Mouse (Mus musculus) limb, embryonic 14.5 days (tissue): ENCODE data around the gene Lrrc75b. TPM values are rescaled to one million over a fixed set of nuclear protein-coding genes. Genes with fewer than 3 reads are reported as not detected.

Source experiments
- ATAC-seq: fragments of 200-750 bp; cut with Nextera tagmentation; 2 replicates; pipeline ENCODE4 v1.8.0; 2017; ENCODE audit warnings: low read depth, moderate number of reproducible peaks, moderate TSS enrichment; ENCODE audit not compliant: low FRiP score
- DNase-seq: peaks from one replicate; pipeline ENCODE4 v3.0.0-alpha.2; 2015; ENCODE audit warnings: low spot score
- H3K27ac ChIP-seq: fragments of 300-500 bp; sonication (generic); replicated peaks from 2 replicates; pipeline ENCODE4 v1.5.1; 2014; ENCODE audit warnings: low read depth, mild to moderate bottlenecking, low read length, moderate library complexity, mixed read lengths
- H3K27me3 ChIP-seq: fragments of 300-500 bp; sonication (generic); 2 replicates; pipeline ENCODE4 v1.6.1; 2014; ENCODE audit warnings: low read length, mixed read lengths; ENCODE audit not compliant: control insufficient read depth, insufficient read depth
- H3K36me3 ChIP-seq: fragments of 300-500 bp; sonication (generic); 2 replicates; pipeline ENCODE4 v1.6.1; 2014; ENCODE audit warnings: mild to moderate bottlenecking, low read length, moderate library complexity, mixed read lengths; ENCODE audit not compliant: control insufficient read depth, insufficient read depth
- H3K4me1 ChIP-seq: fragments of 300-500 bp; sonication (generic); 2 replicates; pipeline ENCODE4 v1.6.1; 2014; ENCODE audit warnings: antibody characterized with exemption, low read length, mixed read lengths; ENCODE audit not compliant: control insufficient read depth, insufficient read depth
- H3K4me2 ChIP-seq: fragments of 300-500 bp; sonication (generic); replicated peaks from 2 replicates; pipeline ENCODE4 v1.6.1; 2014; ENCODE audit warnings: low read depth, mild to moderate bottlenecking, low read length, moderate library complexity; ENCODE audit not compliant: severe bottlenecking
- H3K4me3 ChIP-seq: fragments of 300-500 bp; sonication (generic); replicated peaks from 2 replicates; pipeline ENCODE4 v1.5.1; 2014; ENCODE audit warnings: low read length
- H3K9ac ChIP-seq: fragments of 300-500 bp; sonication (generic); 2 replicates; pipeline ENCODE4 v1.6.1; 2014; ENCODE audit warnings: mild to moderate bottlenecking, low read depth, low read length, moderate library complexity; ENCODE audit not compliant: severe bottlenecking
- H3K9me3 ChIP-seq: fragments of 300-500 bp; sonication (generic); 2 replicates; pipeline ENCODE4 v1.6.1; 2016; ENCODE audit warnings: low read length; ENCODE audit not compliant: control insufficient read depth
- POLR2A ChIP-seq: fragments of 200-500 bp; IDR thresholded peaks from 2 replicates; pipeline ENCODE4 v1.8.0; 2012; ENCODE audit warnings: inconsistent platforms, mild to moderate bottlenecking, moderate library complexity, borderline replicate concordance; ENCODE audit not compliant: insufficient read depth, insufficient read length; ENCODE audit errors: extremely low read depth
- WGBS: fragments of 180-500 bp; shearing (Covaris S2); extraction: QIAGEN DNeasy Blood & Tissue Kit; methylation state at CpG from one replicate; pipeline ENCODE4 v1.1.7; 2014; 5-methylcytosine and 5-hydroxymethylcytosine counted together
- polyA plus RNA-seq, 2 experiments: library from polyadenylated mRNA; depleted of rRNA in 1 of 2; stranded (reverse) in 1 of 2; unstranded in 1 of 2; fragments of >200 nt; fragmentation: Nextera tagmentation in 1 of 2; extraction: Ambion mirVana in 1 of 2; gene quantifications; 2 replicates each; pipeline versions ENCODE4 v1.2.1 to v1.2.3; 2012 to 2014

The Lrrc75b gene
- polyA plus RNA-seq, 2 experiments, result 2.5 to 3.2 TPM

GRCm38 (mm10) chr10:75595981-75596380 lies 35.9 kb upstream of the Lrrc75b start:
- H3K27me3 ChIP-seq, result no peaks in the 10 kb centered on the region
- no peak overlapping the region for H3K4me3 ChIP-seq
- no peak overlapping the region for H3K27ac ChIP-seq
- DNase-seq, result peak; percentile 36
- H3K9me3 ChIP-seq, result no peaks in the 10 kb centered on the region; the same call in 1 of the 2 replicates
- no peaks in the 10 kb centered on the region for H3K36me3 ChIP-seq
- H3K4me1 ChIP-seq, result peaks cover 9% of the 10 kb centered on the region
- no peak overlapping the region for H3K9ac ChIP-seq
- no peak for ATAC-seq
- TF ChIP-seq POLR2A, result no peak
- 83% methylated on average over 8 of the region's 8 CpGs for WGBS
- H3K4me2 ChIP-seq, result no peak overlapping the region

- no peak for TF ChIP-seq POLR2A
- H3K9me3 ChIP-seq, result no peaks in the 10 kb centered on the region
- H3K9ac ChIP-seq, result no peak overlapping the region
- no peaks in the 10 kb centered on the region for H3K36me3 ChIP-seq
- no peak overlapping the region for H3K4me2 ChIP-seq
- ATAC-seq (no peak), DNase-seq (no peak)
- H3K27me3 ChIP-seq, result no peaks in the 10 kb centered on the region
- H3K4me3 ChIP-seq, result no peak overlapping the region
- H3K27ac ChIP-seq, result no peak overlapping the region
- H3K4me1 ChIP-seq, result peaks cover 18% of the 10 kb centered on the region
- 76% methylated on average over 7 of the region's 7 CpGs for WGBS
These were observed 32.5 kb upstream of the Lrrc75b start for GRCm38 (mm10) chr10:75592585-75592984.

DNA sequence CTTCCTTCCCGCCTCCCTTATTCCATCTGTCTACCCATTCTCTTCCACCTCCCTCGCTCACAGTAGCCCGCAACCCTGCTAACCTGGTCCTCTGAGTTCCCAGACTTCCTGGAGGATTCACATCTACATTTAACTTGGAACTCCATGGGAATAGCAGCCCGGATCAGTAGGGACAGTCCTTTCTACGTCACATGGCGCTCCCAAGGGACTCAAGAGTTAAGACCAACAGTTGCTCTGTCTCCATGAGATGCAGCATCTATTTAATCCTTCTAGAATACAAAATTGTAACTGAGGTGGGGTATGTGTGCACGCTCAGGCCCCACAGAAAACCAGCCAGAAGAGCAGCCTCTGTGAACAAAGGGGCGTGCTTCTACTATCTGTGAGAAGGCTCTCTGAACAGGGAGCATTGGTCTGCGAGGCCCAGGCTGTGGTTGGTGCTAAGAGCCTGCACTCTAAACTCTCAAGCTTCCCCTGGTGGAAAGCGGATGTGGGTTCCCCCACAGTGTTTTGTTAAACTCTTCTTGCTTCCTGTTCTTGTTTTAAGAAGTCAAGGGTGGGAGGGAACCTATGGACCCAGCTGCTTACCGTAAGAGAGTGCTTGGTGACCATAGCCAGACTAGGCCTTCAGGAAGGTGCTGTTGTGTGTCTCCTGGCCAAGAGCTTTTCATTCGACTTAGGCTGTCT lies 31.2 kb upstream of the Lrrc75b start:
- no peak for DNase-seq
- Histone ChIP-seq H3K9ac (no peak overlapping the region), H3K4me2 (no peak overlapping the region), H3K9me3 (no peaks in the 10 kb centered on the region), H3K27ac (no peak overlapping the region), H3K4me3 (no peak overlapping the region), H3K4me1 (peaks cover 18% of the 10 kb centered on the region), H3K27me3 (no peaks in the 10 kb centered on the region), H3K36me3 (no peaks in the 10 kb centered on the region)
- TF ChIP-seq POLR2A, result no peak
- WGBS, result 72% methylated on average over 12 of the region's 12 CpGs
- no peak for ATAC-seq

GRCm38 (mm10) chr10:75589651-75590050 lies 29.5 kb upstream of the Lrrc75b start:
- H3K36me3 ChIP-seq, result no peaks in the 10 kb centered on the region
- no peak overlapping the region; the same call in 1 of the 2 replicates for H3K4me2 ChIP-seq
- H3K4me1 ChIP-seq, result peaks cover 18% of the 10 kb centered on the region
- DNase-seq (no peak), ATAC-seq (no peak)
- H3K27ac ChIP-seq, result 0 out of 2 replicates have a peak overlapping the region, but pooled peaks have one; percentile 19
- no peak overlapping the region; the same call in 1 of the 2 replicates for H3K4me3 ChIP-seq
- 53% methylated on average over 16 of the region's 16 CpGs for WGBS
- H3K9ac ChIP-seq, result peak overlapping the region; percentile 40
- no peaks in the 10 kb centered on the region for H3K27me3 ChIP-seq
- no peaks in the 10 kb centered on the region for H3K9me3 ChIP-seq
- no peak for TF ChIP-seq POLR2A

- no peak within 1 kb of the TSS; the same call in 1 of the 2 replicates for H3K4me2 ChIP-seq
- ATAC-seq (no peak), DNase-seq (peak; percentile 68)
- H3K4me1 ChIP-seq, result peaks cover 18% of the 10 kb centered on the region
- no peak for TF ChIP-seq POLR2A
- no peaks in the 10 kb centered on the region for H3K9me3 ChIP-seq
- H3K27ac ChIP-seq, result 0 out of 2 replicates have a peak within 1 kb of the TSS, but pooled peaks have one; percentile 19
- WGBS, result 10% methylated on average over 5 of the region's 5 CpGs
- H3K9ac ChIP-seq, result peak within 1 kb of the TSS; percentile 40
- no peaks in the 10 kb centered on the region for H3K36me3 ChIP-seq
- no peaks in the 10 kb centered on the region for H3K27me3 ChIP-seq
- H3K4me3 ChIP-seq, result no peak within 1 kb of the TSS; the same call in 1 of the 2 replicates
These were observed 29.0 kb upstream of the Lrrc75b start, which contains the start of gene Ggt5 for GRCm38 (mm10) chr10:75589129-75589528. Gene Ggt5, plus strand, starts transcription at chr10:75589340.
